Mouse (Mus musculus): Measurements from ENCODE around the gene Adgrg5.

- TF ChIP-seq GATA1 (IDR thresholded peaks at IDR 0.05; ENCODE audit: borderline replicate concordance, low read length) (no peak), FLI1 (IDR thresholded peaks at IDR 0.05; ENCODE audit: low read length) (no peak)
These were observed 35.0 kb upstream of the Adgrg5 start for GRCm38 (mm10) chr8:94888383-94889036.
